Mouse (Mus musculus) retina, postnatal 7 days (tissue): ENCODE results near the gene Gns.

Experiments
- DNase-seq: peaks from one replicate; pipeline ENCODE4 v3.0.0-alpha.2; 2012; ENCODE audit warnings: low read depth, low spot score

Gns gene

DNA sequence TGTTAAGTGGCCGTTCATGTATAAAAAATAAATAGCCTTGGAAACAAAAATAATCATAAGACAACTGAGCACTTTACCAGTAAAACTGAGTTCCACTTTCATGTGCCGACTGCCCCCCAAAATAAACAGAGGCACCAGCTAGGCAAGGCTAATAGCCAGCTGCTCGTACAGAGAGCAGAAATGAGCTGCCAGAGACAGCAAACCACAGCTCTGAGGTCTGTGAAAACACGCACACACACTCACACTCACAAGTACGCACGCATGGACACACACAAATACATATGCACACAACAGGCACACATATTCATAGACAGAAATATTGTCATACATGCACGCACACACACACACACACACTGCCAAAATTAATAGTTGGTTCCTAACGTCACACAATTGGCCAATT is 64.7 kb downstream of the Gns start:
- DNase-seq, result no peak

- DNase-seq, result no peak
These were observed 65.2 kb downstream of the Gns start for GRCm38 (mm10) chr10:121429981-121430682.

- DNase-seq, result no peak
These were observed 66.1 kb downstream of the Gns start for GRCm38 (mm10) chr10:121430764-121431540.

- no peak for DNase-seq
These were observed 67.2 kb downstream of the Gns start for GRCm38 (mm10) chr10:121432041-121432634.

GRCm38 (mm10) chr10:121432635-121433280 is 67.9 kb downstream of the Gns start:
- no peak for DNase-seq

GRCm38 (mm10) chr10:121434441-121435103 is 69.7 kb downstream of the Gns start:
- no peak for DNase-seq

- DNase-seq, result no peak
These were observed 70.8 kb downstream of the Gns start for GRCm38 (mm10) chr10:121435546-121436257.

DNA sequence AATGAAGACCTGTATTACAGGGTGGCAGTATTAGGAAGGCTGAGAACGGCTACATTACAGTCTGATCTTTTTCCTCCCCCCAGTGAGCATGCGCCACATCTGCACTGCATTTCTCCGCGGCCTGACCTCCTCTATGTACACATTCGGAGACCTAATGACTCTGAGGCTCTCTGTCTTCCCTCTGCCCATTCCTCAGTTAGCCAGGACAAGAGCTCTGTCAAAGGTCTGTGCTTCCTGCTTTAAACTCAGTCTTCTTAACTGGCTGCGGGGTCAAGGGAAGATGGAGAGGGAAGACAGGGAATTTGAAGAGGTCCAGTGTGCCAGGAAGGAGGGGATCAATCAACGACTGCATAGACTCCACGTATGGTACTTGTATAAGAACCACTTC is 71.4 kb downstream of the Gns start:
- no peak for DNase-seq

DNA sequence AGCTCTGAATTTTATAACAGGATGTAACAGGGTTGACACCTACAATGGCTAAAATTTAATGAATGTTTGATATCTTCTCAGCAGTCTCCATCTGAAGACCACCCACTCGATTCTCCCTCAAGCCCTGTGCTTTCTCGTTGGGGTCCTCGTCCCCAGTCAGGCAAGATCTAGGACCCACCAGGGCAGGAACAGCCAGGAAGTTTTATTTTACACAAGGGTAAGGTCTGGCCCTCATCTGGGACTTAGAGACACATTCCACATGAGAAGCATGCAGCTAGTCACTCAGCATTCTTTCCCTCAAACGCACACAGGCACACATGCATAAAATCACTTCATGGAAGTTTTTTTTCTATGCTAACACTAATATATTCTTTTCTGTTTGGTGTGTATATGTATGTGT is 71.8 kb downstream of the Gns start:
- DNase-seq, result no peak

DNA sequence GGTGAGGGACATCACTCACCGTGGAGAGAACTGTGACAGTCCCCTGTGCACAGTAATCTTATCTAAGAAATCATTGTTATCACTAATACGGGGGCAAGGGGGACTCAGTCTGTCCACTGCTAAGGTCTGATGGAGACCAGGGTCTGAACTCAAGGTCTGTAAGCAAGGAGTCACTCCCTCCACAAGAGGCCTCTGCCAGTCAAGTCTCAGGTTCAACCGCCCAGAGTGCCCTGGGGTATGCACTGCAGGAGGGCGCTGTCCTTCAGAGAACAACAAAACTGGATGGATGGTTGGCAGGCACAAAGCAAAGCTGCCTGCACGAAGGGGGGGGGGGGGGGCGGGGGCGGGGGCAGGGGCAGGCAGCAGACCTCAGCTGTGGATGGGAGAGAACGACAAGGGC is 73.2 kb downstream of the Gns start:
- no peak for DNase-seq

- DNase-seq, result no peak
These were observed 74.4 kb downstream of the Gns start for GRCm38 (mm10) chr10:121439310-121439731.

DNA sequence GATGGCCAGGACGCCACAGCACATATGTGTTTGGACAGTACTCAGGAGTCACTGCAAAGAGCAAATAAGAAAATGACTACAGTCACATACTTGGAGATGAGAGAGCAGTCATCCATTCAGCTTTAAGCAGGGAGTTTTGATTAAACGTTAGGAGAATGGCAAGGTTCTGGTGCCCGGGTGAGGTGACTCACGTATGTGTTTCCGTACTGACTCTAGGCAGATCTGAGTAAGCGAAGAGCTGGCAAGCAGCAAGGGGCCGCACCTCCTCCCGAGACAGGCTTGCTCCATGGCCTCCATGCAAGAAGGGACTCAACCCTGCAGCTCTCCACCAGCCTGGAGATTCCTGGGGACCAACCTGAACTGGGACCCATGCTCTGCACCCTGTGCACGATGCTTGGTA is 78.9 kb downstream of the Gns start:
- DNase-seq, result no peak

DNA sequence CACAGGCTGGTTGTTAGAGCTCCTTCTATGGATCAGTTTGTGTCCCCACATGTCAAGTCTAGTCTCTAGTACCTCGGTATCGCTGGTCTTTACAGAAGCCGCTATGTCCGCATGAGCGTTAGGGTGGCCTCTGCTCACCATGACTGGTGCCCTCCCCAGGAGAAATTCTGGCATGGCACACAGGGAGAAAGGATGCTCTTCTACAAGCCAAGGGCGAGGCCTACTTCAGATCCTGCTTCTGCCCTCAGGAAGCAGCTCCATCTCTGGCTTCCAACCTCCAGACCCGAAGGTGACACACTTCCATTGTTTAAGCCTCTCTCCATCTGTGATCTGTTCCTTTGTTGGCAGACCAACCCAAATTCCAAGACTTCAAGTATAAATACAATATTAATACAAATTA is 79.3 kb downstream of the Gns start:
- no peak for DNase-seq

GRCm38 (mm10) chr10:121445808-121446207 is 80.9 kb downstream of the Gns start:
- DNase-seq, result no peak
